In genomic region chr1:89344546-89344945, GRCm38 (mm10) we compare ENCODE assay signal across 10 mouse cellular contexts.
DNase-seq lines count a peak whose midpoint lies in the region; ATAC-seq and TF ChIP-seq lines count a peak whose summit lies in the region.
"Had no signal": no experiment of that assay in that cellular context is flagged by ENCODE, and none has a peak within 500 bp of the region (broad histone marks: within the 10 kb centered on the region; RNA-seq: fewer than 3 reads in every experiment).

No protein-coding gene starts in this region.

- ATAC-seq in erythroblast, adult 5-6 weeks (replicated peaks; ENCODE audit: low FRiP score, poor library complexity, severe bottlenecking): no peak

- TF ChIP-seq CTCF in left cerebral cortex, adult 2 months (IDR thresholded peaks at IDR 0.05): peak; percentile 54
- TF ChIP-seq CTCF in cerebellum, adult 2 months (IDR thresholded peaks at IDR 0.05; ENCODE audit: borderline replicate concordance, insufficient read depth, low read depth, low read length): peak; percentile 65

- intact Hi-C loops in left cerebral cortex, adult 2 months (cut with DNase I): loop anchor here (5.0 kb wide), 1 partner anchor 178 kb away; no protein-coding TSS in a partner anchor
- intact Hi-C loops in heart, postnatal 25 days (cut with DNase I): loop anchor here (5.0 kb wide), 2 partner anchors 178 to 288 kb away; no protein-coding TSS in a partner anchor

- DNase-seq in left cerebral cortex, adult 2 months (ENCODE audit: extremely low spot score in 1 of 2, low spot score in 2 of 2): peak in 1 of 2 experiments; percentile 17
- no peak for DNase-seq in left cerebral cortex, adult 11 months (ENCODE audit: low spot score)
- peak; percentile 40 for DNase-seq in WW6 (ENCODE audit: low read depth, low spot score)
- DNase-seq in cerebellum, adult 2 months: peak; percentile 34 to 54
- DNase-seq in heart, postnatal 25 days (ENCODE audit: low spot score): peak; percentile 4
- DNase-seq in lung, postnatal 14 days: peak; percentile 58
- no peak for DNase-seq in frontal cortex, postnatal 14 days (ENCODE audit: low spot score in 2 of 2)

- no peak overlapping the region for H3K27ac ChIP-seq in left cerebral cortex, adult 2 months
- no peak overlapping the region for H3K27ac ChIP-seq in cerebellum, adult 2 months (ENCODE audit: insufficient read depth, low read length)
- H3K27ac ChIP-seq: embryonic facial prominence, embryonic 13.5 days; lung, embryonic 15.5 days had no signal

- no peak for TF ChIP-seq POLR2A in cerebellum, adult 2 months (IDR thresholded peaks at IDR 0.05; ENCODE audit: borderline replicate concordance, insufficient read depth, low read length)

- H3K27me3 ChIP-seq in cerebellum, adult 2 months (ENCODE audit: control insufficient read depth, insufficient read depth, low read length): no peaks in the 10 kb centered on the region; the same call in 1 of the 2 replicates
- H3K27me3 ChIP-seq: embryonic facial prominence, embryonic 13.5 days; lung, embryonic 15.5 days had no signal

- WGBS in cerebellum, adult 2 months: 21% methylated on average over 6 of the region's 6 CpGs

- no peaks in the 10 kb centered on the region for H3K4me1 ChIP-seq in cerebellum, adult 2 months (ENCODE audit: control insufficient read depth, insufficient read depth, low read length)
- H3K4me1 ChIP-seq: embryonic facial prominence, embryonic 13.5 days; lung, embryonic 15.5 days had no signal

- H3K4me3 ChIP-seq in left cerebral cortex, adult 2 months: no peak overlapping the region
- no peak overlapping the region for H3K4me3 ChIP-seq in cerebellum, adult 2 months (replicated peaks; ENCODE audit: insufficient read depth, low read depth, low read length)
- H3K4me3 ChIP-seq: embryonic facial prominence, embryonic 13.5 days; lung, embryonic 15.5 days had no signal

Comparison
In these comparisons a context has a peak if more than half of its experiments do, and no peak if none do; other contexts are left out.
1. DNase-seq: peak in WW6 (single experiment), cerebellum, adult 2 months (2 of 2), heart, postnatal 25 days (single experiment) and lung, postnatal 14 days (single experiment); none in left cerebral cortex, adult 11 months (single experiment) and frontal cortex, postnatal 14 days (0 of 2).